Mouse (Mus musculus) embryonic facial prominence, embryonic 12.5 days (tissue): ENCODE measurements around the gene Abi3. TPM values are rescaled to one million over a fixed set of nuclear protein-coding genes. Genes with fewer than 3 reads are reported as not detected.

Source experiments
- ATAC-seq: fragments of 200-750 bp; cut with Nextera tagmentation; 2 replicates; pipeline ENCODE4 v1.8.0; 2017; ENCODE audit not compliant: insufficient number of reproducible peaks, insufficient read depth, low FRiP score, low TSS enrichment
- H3K27ac ChIP-seq: fragments of 300-500 bp; sonication (generic); 2 replicates; pipeline ENCODE4 v1.5.1; 2016; ENCODE audit warnings: mild to moderate bottlenecking
- H3K27me3 ChIP-seq: fragments of 300-500 bp; sonication (generic); 2 replicates; pipeline ENCODE4 v1.6.1; 2016; ENCODE audit warnings: mild to moderate bottlenecking, moderate library complexity
- H3K36me3 ChIP-seq: fragments of 300-500 bp; sonication (generic); 2 replicates; pipeline ENCODE4 v1.6.1; 2016; ENCODE audit warnings: mild to moderate bottlenecking
- H3K4me1 ChIP-seq: fragments of 300-500 bp; sonication (generic); 2 replicates; pipeline ENCODE4 v1.6.1; 2016
- H3K4me2 ChIP-seq: fragments of 300-500 bp; sonication (generic); replicated peaks from 2 replicates; pipeline ENCODE4 v1.6.1; 2016; ENCODE audit warnings: mild to moderate bottlenecking, moderate library complexity
- H3K4me3 ChIP-seq: fragments of 300-500 bp; sonication (generic); 2 replicates; pipeline ENCODE4 v1.5.1; 2016; ENCODE audit warnings: mild to moderate bottlenecking
- H3K9ac ChIP-seq: fragments of 300-500 bp; sonication (generic); 2 replicates; pipeline ENCODE4 v1.6.1; 2016; ENCODE audit warnings: mild to moderate bottlenecking, moderate library complexity
- H3K9me3 ChIP-seq: fragments of 300-500 bp; sonication (generic); 2 replicates; pipeline ENCODE4 v1.6.1; 2016; ENCODE audit warnings: mild to moderate bottlenecking, moderate library complexity
- whole genome bisulfite sequencing: fragments of 180-500 bp; shearing (Covaris S2); methylation state at CpG from one replicate; pipeline ENCODE4 v1.1.7; 2016; 5-methylcytosine and 5-hydroxymethylcytosine counted together
- polyA plus RNA-seq: library from polyadenylated mRNA; unstranded; fragments of >200 nt; fragmentation: Nextera tagmentation; extraction: Ambion mirVana; gene quantifications from 2 replicates; pipeline ENCODE4 v1.2.1, GENCODE M21; 2016

Gene Abi3
- polyA plus RNA-seq, 1 experiment from 2014 or later = 5.0 TPM

- H3K9me3 ChIP-seq = no peaks in the 10 kb centered on the region
- H3K4me3 ChIP-seq = peak overlapping the region; percentile 67
- H3K4me1 ChIP-seq = peaks cover 8% of the 10 kb centered on the region; the same call in 1 of the 2 replicates
- peak overlapping the region; percentile 92 for H3K27ac ChIP-seq
- no peak for ATAC-seq
- peak overlapping the region; percentile 51; the same call in 1 of the 2 replicates for H3K9ac ChIP-seq
- H3K27me3 ChIP-seq = no peaks in the 10 kb centered on the region
- no peaks in the 10 kb centered on the region for H3K36me3 ChIP-seq
- WGBS = 19% methylated on average over 21 of the region's 21 CpGs
- peak overlapping the region; percentile 62 for H3K4me2 ChIP-seq
These were observed 15.6 kb upstream of the Abi3 start for GRCm38 (mm10) chr11:95857716-95858527.

GRCm38 (mm10) chr11:95857306-95857705, 15.0 kb upstream of the Abi3 start:
- Histone ChIP-seq H3K4me2 (peak overlapping the region; percentile 62; the same call in 1 of the 2 replicates), H3K27me3 (no peaks in the 10 kb centered on the region), H3K4me1 (peaks cover 8% of the 10 kb centered on the region; the same call in 1 of the 2 replicates), H3K9me3 (no peaks in the 10 kb centered on the region), H3K9ac (no peak overlapping the region), H3K36me3 (no peaks in the 10 kb centered on the region), H3K4me3 (no peak overlapping the region), H3K27ac (no peak overlapping the region)
- no peak for ATAC-seq
- WGBS = 76% methylated on average over 4 of the region's 4 CpGs

GRCm38 (mm10) chr11:95853684-95854083, 11.4 kb upstream of the Abi3 start:
- H3K27me3 ChIP-seq = no peaks in the 10 kb centered on the region
- no peaks in the 10 kb centered on the region for H3K36me3 ChIP-seq
- H3K4me1 ChIP-seq = no peaks in the 10 kb centered on the region
- WGBS = 61% methylated on average over 5 of the region's 5 CpGs
- H3K4me2 ChIP-seq = no peak overlapping the region
- no peak for ATAC-seq
- H3K27ac ChIP-seq = no peak overlapping the region
- H3K9ac ChIP-seq = no peak overlapping the region
- no peaks in the 10 kb centered on the region for H3K9me3 ChIP-seq
- no peak overlapping the region for H3K4me3 ChIP-seq

- whole genome bisulfite sequencing = 71% methylated on average over 2 of the region's 2 CpGs
These were observed 8.6 kb upstream of the Abi3 start for GRCm38 (mm10) chr11:95850898-95851297.

GRCm38 (mm10) chr11:95844935-95845334, 2.7 kb upstream of the Abi3 start:
- no peaks in the 10 kb centered on the region for H3K36me3 ChIP-seq
- H3K4me3 ChIP-seq = no peak overlapping the region
- H3K27me3 ChIP-seq = 0 out of 2 replicates have a peak, but pooled peaks cover 7% of the 10 kb centered on the region
- H3K9me3 ChIP-seq = no peaks in the 10 kb centered on the region
- 72% methylated on average over 4 of the region's 4 CpGs for WGBS
- H3K4me2 ChIP-seq = no peak overlapping the region
- H3K27ac ChIP-seq = no peak overlapping the region
- H3K9ac ChIP-seq = no peak overlapping the region
- no peak for ATAC-seq
- H3K4me1 ChIP-seq = peaks cover 8% of the 10 kb centered on the region; the same call in 1 of the 2 replicates

More at GRCm38 (mm10) chr11:95850898-95851297, 8.6 kb upstream of the Abi3 start:
- no peaks in the 10 kb centered on the region for H3K36me3 ChIP-seq
- no peak overlapping the region for H3K4me3 ChIP-seq
- no peaks in the 10 kb centered on the region for H3K27me3 ChIP-seq
- no peak overlapping the region for H3K4me2 ChIP-seq
- no peaks in the 10 kb centered on the region for H3K9me3 ChIP-seq
- no peak overlapping the region for H3K9ac ChIP-seq
- ATAC-seq = no peak
- no peak overlapping the region for H3K27ac ChIP-seq
- H3K4me1 ChIP-seq = no peaks in the 10 kb centered on the region

GRCm38 (mm10) chr11:95843421-95843950, 1.2 kb upstream of the Abi3 start:
- WGBS = 63% methylated on average over 6 of the region's 6 CpGs

GRCm38 (mm10) chr11:95842953-95843352, 677 bp upstream of the Abi3 start:
- no peak overlapping the region for H3K4me2 ChIP-seq
- H3K4me3 ChIP-seq = no peak overlapping the region
- H3K27me3 ChIP-seq = 0 out of 2 replicates have a peak, but pooled peaks cover 10% of the 10 kb centered on the region
- H3K9ac ChIP-seq = no peak overlapping the region
- H3K4me1 ChIP-seq = peaks cover 8% of the 10 kb centered on the region; the same call in 1 of the 2 replicates
- 68% methylated on average over 5 of the region's 5 CpGs for WGBS
- no peak overlapping the region for H3K27ac ChIP-seq
- H3K36me3 ChIP-seq = no peaks in the 10 kb centered on the region
- no peaks in the 10 kb centered on the region for H3K9me3 ChIP-seq
- no peak for ATAC-seq

More at GRCm38 (mm10) chr11:95843421-95843950, 1.2 kb upstream of the Abi3 start:
- Histone ChIP-seq H3K4me1 (peaks cover 8% of the 10 kb centered on the region; the same call in 1 of the 2 replicates), H3K4me2 (no peak overlapping the region), H3K4me3 (no peak overlapping the region), H3K36me3 (no peaks in the 10 kb centered on the region), H3K27ac (no peak overlapping the region), H3K27me3 (0 out of 2 replicates have a peak, but pooled peaks cover 7% of the 10 kb centered on the region), H3K9me3 (no peaks in the 10 kb centered on the region), H3K9ac (no peak overlapping the region)
- no peak for ATAC-seq

- peaks cover 18% of the 10 kb centered on the region for H3K4me1 ChIP-seq
- 53% methylated on average over 10 of the region's 10 CpGs for WGBS
- peak overlapping the region; percentile 7 for H3K4me3 ChIP-seq
- H3K9me3 ChIP-seq = no peaks in the 10 kb centered on the region
- no peak overlapping the region; the same call in 1 of the 2 replicates for H3K27ac ChIP-seq
- no peaks in the 10 kb centered on the region for H3K36me3 ChIP-seq
- no peak overlapping the region for H3K9ac ChIP-seq
- peak overlapping the region; percentile 14; the same call in 1 of the 2 replicates for H3K4me2 ChIP-seq
- no peak for ATAC-seq
- peaks cover 22% of the 10 kb centered on the region for H3K27me3 ChIP-seq
These were observed 812 bp downstream of the Abi3 start for GRCm38 (mm10) chr11:95841498-95841830.

- H3K27me3 ChIP-seq = peaks cover 27% of the 10 kb centered on the region
- no peaks in the 10 kb centered on the region for H3K9me3 ChIP-seq
- H3K4me3 ChIP-seq = peak overlapping the region; percentile 7
- 78% methylated on average over 5 of the region's 5 CpGs for WGBS
- no peaks in the 10 kb centered on the region for H3K36me3 ChIP-seq
- no peak for ATAC-seq
- peaks cover 21% of the 10 kb centered on the region for H3K4me1 ChIP-seq
- H3K4me2 ChIP-seq = peak overlapping the region; percentile 14; the same call in 1 of the 2 replicates
- no peak overlapping the region for H3K27ac ChIP-seq
- H3K9ac ChIP-seq = no peak overlapping the region
These were observed 1.4 kb downstream of the Abi3 start for GRCm38 (mm10) chr11:95840694-95841497.

- peaks cover 32% of the 10 kb centered on the region for H3K4me1 ChIP-seq
- H3K36me3 ChIP-seq = no peaks in the 10 kb centered on the region
- peaks cover 44% of the 10 kb centered on the region for H3K27me3 ChIP-seq
- no peaks in the 10 kb centered on the region for H3K9me3 ChIP-seq
- 72% methylated on average over 8 of the region's 8 CpGs for WGBS
- ATAC-seq = no peak
- no peak overlapping the region for H3K4me3 ChIP-seq
- no peak overlapping the region for H3K4me2 ChIP-seq
- H3K27ac ChIP-seq = no peak overlapping the region
- no peak overlapping the region for H3K9ac ChIP-seq
These were observed 3.0 kb downstream of the Abi3 start for GRCm38 (mm10) chr11:95838999-95839868.

GRCm38 (mm10) chr11:95838598-95838997, 3.7 kb downstream of the Abi3 start:
- WGBS = 82% methylated on average over 4 of the region's 4 CpGs
- Histone ChIP-seq H3K4me1 (peaks cover 36% of the 10 kb centered on the region), H3K27me3 (peaks cover 50% of the 10 kb centered on the region)

More at GRCm38 (mm10) chr11:95838598-95838997, 3.7 kb downstream of the Abi3 start:
- no peak for ATAC-seq
- H3K36me3 ChIP-seq = no peaks in the 10 kb centered on the region
- H3K9ac ChIP-seq = no peak overlapping the region
- H3K4me2 ChIP-seq = no peak overlapping the region
- H3K27ac ChIP-seq = no peak overlapping the region
- H3K4me3 ChIP-seq = no peak overlapping the region
- H3K9me3 ChIP-seq = no peaks in the 10 kb centered on the region
